Mouse (Mus musculus) left cerebral cortex, adult 8-10 months (tissue): ENCODE results near the gene Ppp6r3. TPM values are rescaled to one million over a fixed set of nuclear protein-coding genes. Genes with fewer than 3 reads are reported as not detected.
"Not testable (repeated sequence)": the region's sequence is repeated elsewhere in the genome, so short reads cannot be mapped to it uniquely, and the experiment has no call there.

Source experiments
- DNase-seq, 2 experiments: peaks; one replicate each; pipeline ENCODE4 v3.0.0; 2022; ENCODE audit warnings: low spot score in 2 of 2
- total RNA-seq, 4 experiments: library from RNA; stranded (reverse); gene quantifications; 2 replicates each; pipeline ENCODE4 v1.2.4; 2022

Ppp6r3 gene
- 10 to 100 TPM; 71.6 to 80.7 (median 78.8) TPM for total RNA-seq

DNA sequence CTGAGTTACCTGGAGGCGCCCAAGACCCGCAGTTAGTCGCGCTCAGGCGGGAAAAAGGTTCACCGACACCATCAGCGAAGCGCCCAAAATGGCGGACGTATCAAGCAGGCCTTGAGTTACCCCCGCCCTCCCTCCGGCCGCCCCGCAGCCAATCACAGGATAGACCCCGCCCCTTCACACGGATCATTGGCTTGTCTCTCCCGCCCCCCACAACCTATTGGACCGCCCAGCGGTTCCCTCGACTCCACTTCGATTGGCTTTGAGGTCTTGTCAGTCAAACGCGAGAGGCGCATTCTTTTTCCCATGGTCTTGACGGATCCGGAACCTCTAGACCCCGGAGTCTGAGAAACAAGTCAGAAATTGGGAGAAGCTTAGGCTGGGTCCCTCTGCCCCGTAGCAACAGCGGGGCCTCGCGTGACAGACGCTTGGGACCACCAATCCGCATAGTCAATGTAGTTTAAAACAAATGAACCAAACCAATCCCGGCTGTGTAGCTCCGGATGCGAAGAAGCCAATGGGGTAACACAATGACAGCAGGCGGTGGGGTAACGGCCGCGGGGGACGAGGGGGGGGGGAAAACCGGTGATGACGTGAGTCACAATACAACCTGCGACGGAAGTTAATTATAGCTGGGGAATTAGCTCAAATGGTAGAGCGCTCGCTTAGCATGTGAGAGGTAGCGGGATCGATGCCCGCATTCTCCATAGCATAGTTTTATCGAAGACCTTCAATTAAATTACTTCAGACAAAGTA is at the start of gene Ppp6r3:
Gene Ppp6r3, minus strand, starts transcription at position 118 of the 753 bp plus-strand sequence.
- DNase-seq = peak; percentile 94 to 98

DNA sequence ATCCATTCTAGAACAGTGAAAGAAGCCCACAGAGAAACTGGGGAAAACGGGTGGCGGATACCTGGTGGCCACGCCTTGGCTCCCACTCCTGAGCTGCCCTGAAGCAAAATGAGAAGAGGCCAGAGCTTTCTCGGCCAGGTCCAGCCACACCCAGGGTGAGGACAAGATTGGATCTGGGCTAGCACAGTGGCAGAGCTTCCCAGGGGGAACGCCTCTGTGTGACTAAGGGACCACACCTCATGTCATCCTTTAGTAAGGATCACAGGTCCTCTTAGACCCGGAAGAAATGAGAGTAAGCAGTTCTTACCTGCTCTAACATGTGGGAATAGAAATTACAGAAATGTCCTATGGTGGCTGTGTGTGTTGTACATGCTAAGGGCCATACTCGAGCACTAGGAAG is 49.6 kb upstream of the Ppp6r3 start:
- DNase-seq = no peak

DNA sequence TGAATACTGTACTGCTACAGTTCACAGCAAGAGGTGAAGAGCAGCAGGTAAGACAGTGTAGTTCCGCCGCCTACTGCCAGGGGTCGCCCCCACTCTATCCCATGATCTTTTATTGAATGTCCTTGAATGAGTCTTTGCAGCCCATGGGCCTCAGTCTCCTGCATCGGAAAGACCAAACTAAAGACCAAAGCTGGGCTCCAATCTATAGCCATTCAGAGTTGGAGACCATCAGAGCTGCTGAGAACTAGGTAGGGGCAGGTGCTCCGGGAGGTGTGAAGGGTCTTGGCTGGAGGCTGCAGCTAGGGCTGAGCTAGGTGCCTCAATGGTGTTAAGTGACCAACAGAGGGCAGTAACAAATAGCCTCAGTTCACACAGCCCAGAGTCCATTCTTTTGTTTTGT is 48.3 kb upstream of the Ppp6r3 start:
- DNase-seq = peak in 1 of 2 experiments; percentile 21

DNA sequence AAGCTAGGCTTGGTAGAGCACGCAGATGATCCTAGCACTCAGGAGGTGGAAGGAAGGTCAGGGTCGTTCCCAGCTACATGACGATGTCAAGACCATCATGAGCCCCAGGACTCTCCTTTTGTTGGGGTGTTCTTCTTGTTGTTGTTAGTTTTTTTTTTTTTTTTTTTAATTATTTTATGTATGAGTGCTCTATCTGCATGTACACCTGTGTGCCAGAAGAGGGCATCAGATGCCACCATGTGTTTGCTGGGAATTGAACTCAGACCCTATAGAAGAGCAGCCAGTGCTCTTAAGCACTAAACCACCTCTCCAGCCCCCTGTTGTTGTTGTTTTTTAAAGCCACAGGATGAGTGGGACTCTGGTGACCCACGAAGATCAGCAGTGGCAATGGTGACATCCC is 47.7 kb upstream of the Ppp6r3 start:
- no peak for DNase-seq

DNA sequence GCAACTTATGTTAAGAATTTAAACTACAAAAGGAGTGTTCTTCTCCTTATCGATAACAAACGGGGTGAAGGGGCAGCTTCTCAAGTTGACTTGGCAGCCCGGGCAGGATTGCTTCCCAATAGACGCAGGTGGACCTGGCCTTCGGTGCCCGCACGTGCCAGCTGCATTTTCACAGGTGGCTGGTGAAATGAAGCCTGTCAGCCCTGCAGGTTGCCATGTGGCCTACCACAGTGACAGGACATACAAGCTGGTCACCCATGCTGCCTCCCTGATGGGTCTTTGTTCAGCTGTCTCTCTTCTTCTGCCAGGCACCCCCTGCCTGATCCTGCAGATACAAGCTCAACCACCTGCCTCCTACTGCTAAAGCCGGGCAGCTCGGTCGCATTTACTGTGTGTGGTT is 45.3 kb upstream of the Ppp6r3 start:
- no peak for DNase-seq

DNA sequence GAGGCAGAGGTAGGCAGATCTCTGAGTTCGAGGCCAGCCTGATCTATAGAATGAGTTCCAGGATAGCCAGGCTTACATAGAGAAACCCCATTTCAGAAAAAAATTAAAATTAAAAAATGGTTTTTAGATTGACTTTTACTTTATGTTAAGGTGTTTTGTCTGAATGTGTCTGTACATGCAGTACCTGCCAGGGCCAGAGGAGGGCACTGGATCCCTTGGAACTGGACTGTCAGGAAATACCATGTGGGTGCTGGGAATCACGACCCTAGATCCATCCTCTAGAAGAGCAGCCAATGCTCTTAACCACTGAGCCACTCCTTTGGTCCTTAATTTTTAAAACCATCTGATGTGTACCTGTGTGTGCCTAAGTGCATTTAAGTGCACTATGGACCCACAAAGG is 43.8 kb upstream of the Ppp6r3 start:
- no peak for DNase-seq

DNA sequence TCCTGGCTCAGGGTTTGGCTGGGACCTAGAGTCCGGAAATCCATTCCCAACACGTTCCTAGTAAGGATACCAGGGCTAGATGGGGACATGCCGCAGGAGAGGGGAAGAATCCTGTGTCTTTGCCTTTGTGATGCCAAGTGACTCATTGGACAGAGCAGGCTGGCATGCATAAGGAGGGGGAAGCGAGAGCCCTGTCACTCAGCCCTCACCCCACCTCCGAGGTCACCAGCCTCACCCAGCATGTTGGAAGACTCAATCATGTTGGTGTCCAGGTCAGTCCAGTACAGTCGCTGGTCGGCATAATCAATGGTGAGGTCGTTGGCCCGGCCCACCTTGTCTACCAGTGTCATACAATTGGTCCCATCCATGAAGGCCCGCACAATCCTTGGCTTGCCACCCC is 38.4 kb upstream of the Ppp6r3 start:
- DNase-seq = no peak

DNA sequence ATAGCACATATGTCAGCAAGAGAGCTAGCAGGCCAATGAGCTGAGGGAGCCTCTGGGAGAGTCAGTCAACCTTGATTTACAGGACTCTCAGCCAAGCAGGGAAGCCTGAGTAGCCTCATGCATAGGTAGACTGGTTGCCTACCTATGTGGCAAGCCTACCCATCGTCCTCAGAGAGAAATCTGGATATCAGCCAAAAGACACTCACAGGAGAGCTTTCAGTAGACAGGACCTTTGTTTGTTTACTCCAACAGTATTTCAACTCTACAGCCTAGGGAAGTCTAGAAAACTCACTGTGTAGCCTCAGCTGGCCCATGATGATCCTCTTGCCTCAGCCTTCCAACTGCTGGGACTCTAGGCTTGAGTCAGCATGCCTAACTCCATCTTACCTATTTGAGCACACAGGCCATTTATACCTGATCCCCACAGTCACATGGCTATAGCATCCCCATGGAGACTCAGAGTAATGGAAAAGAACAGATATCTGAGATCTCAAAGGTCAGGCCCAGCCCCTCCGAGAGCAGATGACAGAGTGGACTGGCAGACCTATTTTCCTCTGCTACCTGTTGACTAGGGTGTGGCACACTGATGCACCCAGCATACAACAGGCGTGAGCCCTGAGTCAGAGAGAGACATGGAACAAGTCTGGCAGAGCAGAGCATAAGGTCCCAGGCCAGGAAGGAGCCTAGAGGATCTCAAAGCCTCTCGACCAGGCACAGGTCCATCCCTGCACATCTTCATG is 37.2 kb upstream of the Ppp6r3 start:
- no peak for DNase-seq

DNA sequence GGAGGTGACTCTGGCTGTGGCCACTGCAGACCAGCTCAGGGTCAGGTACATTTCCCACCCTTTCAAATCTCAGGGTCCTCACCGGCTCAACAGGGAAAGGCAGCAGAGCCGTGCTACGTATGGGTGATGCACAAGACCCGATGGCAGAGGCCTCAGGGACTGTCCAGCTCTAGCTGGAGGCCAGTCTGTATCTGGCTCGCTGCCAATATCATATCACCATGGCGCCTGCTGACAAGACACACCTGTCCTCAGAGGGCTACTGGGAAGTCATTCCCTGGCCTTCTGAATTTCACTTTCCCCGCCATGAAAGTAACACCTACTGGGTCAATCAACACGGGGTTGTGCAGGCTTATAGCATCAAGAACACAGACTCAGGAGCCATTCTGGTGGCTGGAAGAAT is 36.2 kb upstream of the Ppp6r3 start:
- DNase-seq = no peak

DNA sequence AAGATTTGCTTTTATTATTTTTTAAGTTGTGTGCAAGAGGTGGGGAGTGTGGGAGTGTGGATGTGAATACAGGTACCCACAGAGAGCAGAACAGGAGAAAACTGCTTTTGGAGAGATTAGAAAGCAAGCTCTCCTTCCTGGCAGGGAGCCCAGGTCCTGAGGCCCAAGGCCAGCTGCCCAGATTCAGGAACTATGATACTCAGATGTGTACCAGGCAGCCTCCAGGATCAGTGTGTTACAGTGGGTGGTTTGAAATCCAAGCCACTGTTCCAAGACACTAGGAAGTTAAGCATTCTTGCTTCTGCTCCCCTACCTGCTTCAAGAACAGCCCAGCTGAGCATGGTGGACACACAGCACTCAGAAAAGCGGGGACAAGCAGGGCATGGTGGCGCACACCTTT is 35.3 kb upstream of the Ppp6r3 start:
- no peak for DNase-seq

DNA sequence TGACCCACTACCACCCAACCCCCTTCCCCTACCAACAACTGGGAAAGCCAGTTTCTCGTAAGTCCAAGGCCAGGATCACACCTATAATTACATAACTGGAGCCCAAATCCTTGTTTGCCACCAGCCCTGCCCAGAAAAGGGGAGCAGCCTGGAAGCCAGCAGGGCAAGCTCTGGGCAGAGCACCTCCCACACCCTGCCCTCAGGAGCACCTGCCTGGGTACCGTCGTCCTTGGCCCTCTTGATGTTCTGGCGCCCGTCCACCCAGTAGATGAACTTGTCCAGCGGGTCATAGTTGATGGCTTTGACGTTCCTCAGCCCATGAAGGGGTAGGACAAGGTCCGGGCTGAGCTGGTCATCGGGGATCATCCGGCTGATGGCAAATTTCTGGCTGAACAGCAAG is 34.3 kb upstream of the Ppp6r3 start:
- no peak for DNase-seq

DNA sequence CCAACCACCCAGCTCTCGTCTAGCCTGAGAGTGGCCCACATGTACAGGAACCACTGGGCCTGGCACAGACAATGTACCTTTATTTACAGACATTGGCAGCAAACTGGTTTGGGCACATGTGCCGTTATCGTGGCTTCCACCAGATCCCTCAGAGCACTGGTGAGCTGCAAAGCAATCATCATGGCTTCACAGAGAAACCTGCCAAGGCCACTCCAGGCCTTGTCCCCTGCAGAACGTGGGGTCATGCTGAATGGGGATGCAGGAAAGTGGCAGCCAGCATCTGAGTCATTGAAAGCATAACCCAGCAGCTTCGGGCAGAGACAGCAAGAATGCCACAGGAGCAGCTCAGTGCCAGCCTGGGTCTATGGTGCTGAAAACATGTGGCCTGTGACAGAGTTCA is 18.8 kb upstream of the Ppp6r3 start:
- DNase-seq = no peak

DNA sequence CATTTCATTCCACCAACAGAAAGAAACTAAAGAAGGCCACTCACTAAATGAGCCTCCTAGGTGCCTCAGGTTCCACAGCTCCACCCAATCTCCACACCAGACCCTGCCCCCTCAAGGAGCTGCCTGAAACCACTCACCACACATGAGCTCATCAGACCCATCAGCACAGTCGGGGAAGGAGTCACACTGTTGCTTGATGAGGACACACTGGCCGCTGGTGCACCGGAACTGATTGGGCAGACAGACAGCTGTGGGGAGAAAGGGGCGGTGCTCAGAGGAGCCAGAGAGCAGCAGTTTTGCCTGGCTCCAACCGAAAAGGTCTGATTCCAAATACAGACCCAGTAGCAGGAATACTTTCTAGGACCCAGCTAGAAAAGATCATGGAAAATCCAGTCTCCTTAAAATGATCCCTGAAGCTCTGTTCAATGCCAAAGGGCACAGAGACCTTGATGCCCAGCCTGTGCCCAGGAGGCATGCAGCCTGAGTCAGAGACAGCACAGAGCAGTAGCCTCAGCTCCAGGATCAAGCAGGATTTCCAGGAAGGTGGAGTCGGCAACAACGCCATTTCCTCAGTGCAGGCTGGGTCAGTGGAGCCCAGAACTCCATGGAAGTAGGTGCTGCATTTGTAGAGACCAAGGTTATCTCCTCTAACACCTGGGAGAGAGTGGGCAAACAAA is 18.0 kb upstream of the Ppp6r3 start:
- no peak for DNase-seq

DNA sequence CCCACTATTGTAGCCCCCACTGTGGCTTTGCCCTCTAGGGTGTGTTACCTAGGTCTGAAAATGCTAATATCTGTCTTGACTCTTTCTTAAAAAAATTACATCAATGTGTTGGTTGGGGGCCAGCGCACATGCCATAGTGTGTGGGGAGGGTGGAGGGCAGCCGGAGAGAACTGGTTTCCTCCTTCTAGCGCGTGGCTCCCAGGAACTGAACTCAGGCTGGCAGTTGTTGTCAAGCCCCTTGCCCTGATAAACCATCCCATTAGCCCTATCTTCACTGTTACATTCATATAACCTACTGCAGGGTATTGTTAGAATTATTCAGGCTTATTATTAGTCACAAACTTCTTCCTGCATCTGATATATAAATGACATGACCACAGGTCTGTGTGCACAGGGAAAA is 14.4 kb upstream of the Ppp6r3 start:
- DNase-seq = no peak

DNA sequence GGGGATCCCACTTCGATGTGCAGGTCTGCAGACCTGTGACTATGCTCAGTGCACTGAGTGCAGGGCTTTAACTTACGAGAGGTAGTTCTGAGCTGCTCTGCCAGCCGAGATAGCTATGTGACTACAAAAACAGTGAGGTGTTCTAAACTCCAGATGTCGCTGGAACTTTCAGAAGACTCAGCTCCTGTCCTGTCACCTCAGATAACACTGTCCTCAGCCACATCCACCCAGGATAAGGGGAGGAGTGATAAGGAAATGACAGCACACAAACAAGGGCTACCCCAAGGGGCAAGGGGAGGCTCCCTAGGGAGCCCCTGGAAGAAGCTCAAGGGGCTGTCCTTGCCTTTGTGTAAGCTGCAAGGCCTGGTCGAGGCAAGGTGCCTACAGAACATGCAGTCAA is 14.0 kb upstream of the Ppp6r3 start:
- no peak for DNase-seq

DNA sequence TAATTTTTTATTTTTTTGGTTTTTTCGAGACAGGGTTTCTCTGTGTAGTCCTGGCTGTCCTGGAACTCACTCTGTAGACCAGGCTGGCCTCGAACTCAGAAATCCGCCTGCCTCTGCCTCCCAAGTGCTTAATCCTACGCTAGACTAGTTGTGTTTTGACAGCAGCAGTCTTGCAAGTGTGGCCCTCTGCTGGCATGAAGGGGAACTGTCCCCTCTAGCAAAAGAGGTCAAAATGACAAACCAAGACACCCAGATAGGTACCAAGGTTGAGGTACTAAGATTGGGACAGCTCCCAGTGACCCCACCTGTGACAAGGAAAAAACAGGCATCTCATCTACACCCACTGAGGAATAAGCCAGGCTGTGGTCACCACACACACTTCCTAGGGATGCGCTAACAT is 12.2 kb upstream of the Ppp6r3 start:
- DNase-seq = not testable (repeated sequence)

DNA sequence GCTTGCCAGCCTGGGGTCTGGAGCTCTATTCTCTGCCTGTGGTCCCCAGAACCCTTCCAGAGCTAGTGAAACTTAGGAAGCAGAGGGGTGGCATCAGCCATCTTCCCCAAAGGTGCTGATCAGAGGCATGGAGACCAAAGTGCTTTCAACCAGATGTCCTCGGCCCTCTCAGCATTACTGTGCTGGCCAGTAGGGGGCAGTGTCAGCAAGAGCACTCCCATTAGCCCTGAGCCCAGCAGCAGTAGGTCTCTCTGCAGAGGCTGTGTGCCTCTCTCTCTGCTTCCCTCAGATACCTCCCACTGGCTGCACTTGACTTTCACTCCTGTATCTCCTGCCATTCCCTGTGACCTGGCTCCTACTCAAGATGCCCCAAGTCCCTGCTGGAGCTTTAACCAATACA is 11.0 kb upstream of the Ppp6r3 start:
- peak in 1 of 2 experiments; percentile 24 for DNase-seq

DNA sequence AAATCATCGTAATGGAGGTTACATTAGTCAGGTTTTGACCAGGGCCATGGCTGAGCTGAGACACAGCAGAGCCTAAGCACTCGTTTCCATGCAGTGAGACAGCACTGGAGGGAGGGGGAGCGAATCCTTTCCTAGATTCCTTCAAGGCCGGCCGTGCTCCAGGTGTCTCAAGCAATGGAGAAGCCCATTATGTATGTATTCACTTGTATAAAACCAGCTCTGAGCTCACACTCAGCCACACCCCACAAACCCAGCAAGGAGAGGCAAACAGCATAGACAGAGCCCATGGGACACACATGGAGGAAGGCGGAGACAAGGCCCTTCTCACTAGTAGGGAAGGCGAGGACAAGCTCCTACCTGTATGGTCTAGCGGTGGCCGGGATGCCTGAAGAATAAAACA is 10.5 kb upstream of the Ppp6r3 start:
- no peak for DNase-seq

DNA sequence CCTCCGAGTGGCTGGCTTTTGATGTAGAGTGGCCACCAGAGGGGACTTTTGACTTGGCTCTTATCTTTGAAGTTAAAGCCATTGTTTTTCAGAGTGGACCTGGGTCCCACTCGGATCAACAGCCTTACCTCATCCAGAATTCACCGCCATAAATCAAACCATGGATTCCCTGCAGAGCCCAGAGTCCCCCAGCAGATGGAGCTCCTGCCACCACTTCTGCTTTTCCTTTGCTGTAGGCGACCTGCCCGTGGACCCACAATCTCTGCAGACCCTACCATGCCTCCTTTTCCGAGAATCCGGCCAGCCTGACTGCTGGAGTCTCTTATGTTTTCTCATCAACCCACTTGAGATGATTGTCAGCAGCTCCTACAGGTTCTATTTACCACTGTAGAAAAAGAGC is 5.8 kb upstream of the Ppp6r3 start:
- DNase-seq = peak in 1 of 2 experiments; percentile 58

DNA sequence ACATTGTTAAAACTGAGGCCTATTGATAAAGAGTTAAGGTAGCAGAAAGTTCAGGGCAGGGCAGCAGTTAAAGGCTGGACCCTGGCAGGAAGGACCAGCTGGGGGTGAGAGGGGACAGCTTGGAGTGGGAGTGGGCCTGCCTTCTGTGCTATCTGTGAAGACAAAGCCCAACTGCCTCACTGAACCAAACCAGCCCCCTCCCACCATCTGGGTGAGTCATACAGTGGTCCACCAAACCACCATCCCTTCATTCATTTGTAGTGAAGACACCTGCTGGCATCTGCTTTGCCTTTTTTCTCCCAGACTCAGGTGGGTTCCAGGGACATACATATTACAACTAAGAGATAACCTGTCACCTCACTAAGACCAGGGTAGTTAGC is 2.4 kb upstream of the Ppp6r3 start:
- no peak for DNase-seq

DNA sequence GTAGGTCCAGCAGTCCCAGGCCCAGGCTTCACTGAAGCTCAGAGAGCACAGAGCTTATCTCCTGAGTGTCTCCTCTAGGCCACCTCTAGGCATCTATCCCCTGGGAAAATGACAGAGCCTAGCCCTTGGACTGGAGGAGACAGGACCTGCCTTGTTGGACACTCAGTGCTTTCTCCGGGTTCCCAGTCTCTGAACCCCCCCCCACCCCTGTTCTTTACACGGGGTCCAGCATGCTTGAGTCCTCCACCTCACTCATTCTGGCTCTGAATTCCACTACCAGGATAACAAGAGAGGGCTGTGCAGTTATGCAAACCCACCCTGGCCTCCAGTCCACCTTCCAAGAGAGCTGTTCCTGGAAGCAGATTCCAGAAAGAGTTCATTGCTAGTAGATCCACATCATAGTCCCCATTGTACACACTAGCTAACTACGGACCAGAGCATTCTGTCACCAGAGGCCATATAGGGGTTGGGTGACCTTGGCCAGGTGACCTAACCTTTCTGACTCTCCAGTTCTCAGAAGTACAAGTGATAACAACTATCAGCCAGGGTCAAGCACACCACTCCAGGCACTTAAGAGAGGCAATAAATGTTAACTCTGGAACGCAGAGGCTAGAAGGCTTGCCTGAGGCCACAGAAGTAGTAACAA is 1.8 kb upstream of the Ppp6r3 start:
- no peak for DNase-seq
